Mouse (Mus musculus) ES-Bruce4 (cell line): ENCODE data around the gene Gm5662. TPM values are rescaled to one million over a fixed set of nuclear protein-coding genes. Genes with fewer than 3 reads are reported as not detected.
"Not testable (repeated sequence)": the region's sequence is repeated elsewhere in the genome, so short reads cannot be mapped to it uniquely, and the experiment has no call there.

Source experiments
- H3K27ac ChIP-seq: 2 replicates; pipeline ENCODE4 v1.5.1; 2012; ENCODE audit warnings: low read length, inconsistent platforms; ENCODE audit not compliant: insufficient read depth
- H3K27me3 ChIP-seq: 2 replicates; pipeline ENCODE4 v1.6.1; 2012; ENCODE audit warnings: mild to moderate bottlenecking, low read length, inconsistent platforms; ENCODE audit not compliant: control insufficient read depth, poor library complexity, insufficient read depth, severe bottlenecking
- H3K36me3 ChIP-seq: 2 replicates; pipeline ENCODE4 v1.6.1; 2012; ENCODE audit warnings: inconsistent platforms, mild to moderate bottlenecking, low read length, moderate library complexity; ENCODE audit not compliant: control insufficient read depth, poor library complexity, insufficient read depth, severe bottlenecking
- H3K4me1 ChIP-seq: one replicate; pipeline ENCODE4 v1.8.1; 2011; ENCODE audit warnings: low read length; ENCODE audit not compliant: control insufficient read depth, insufficient read depth
- H3K4me3 ChIP-seq: 2 replicates; pipeline ENCODE4 v1.5.1; 2011; ENCODE audit warnings: low read depth, mild to moderate bottlenecking, low read length
- H3K9ac ChIP-seq: 2 replicates; pipeline ENCODE4 v1.6.1; 2012; ENCODE audit warnings: low read depth, mild to moderate bottlenecking, inconsistent platforms; ENCODE audit not compliant: poor library complexity, severe bottlenecking
- H3K9me3 ChIP-seq: replicated peaks from 2 replicates; pipeline ENCODE4 v1.6.1; 2012; ENCODE audit warnings: mild to moderate bottlenecking, low read length, inconsistent platforms; ENCODE audit not compliant: control insufficient read depth, poor library complexity, insufficient read depth, severe bottlenecking
- CTCF ChIP-seq: IDR thresholded peaks from one replicate; pipeline ENCODE4 v1.8.1; 2011; ENCODE audit warnings: low read depth, low read length
- EP300 ChIP-seq: IDR thresholded peaks from 2 replicates; pipeline ENCODE4 v1.6.1; 2011; ENCODE audit warnings: low read depth, low read length; ENCODE audit not compliant: insufficient read depth
- POLR2A ChIP-seq: IDR thresholded peaks from one replicate; pipeline ENCODE4 v1.8.1; 2011; ENCODE audit warnings: low read length; ENCODE audit not compliant: insufficient read depth
- polyA plus RNA-seq: library from polyadenylated mRNA; stranded (reverse); fragments of >200 nt; gene quantifications from 2 replicates; pipeline ENCODE4 v1.2.4, GENCODE M21; 2011; ENCODE audit warnings: low read depth; ENCODE audit not compliant: missing spikeins, insufficient read depth, insufficient read length

Gene Gm5662
- not detected in 2 replicates for polyA plus RNA-seq

DNA sequence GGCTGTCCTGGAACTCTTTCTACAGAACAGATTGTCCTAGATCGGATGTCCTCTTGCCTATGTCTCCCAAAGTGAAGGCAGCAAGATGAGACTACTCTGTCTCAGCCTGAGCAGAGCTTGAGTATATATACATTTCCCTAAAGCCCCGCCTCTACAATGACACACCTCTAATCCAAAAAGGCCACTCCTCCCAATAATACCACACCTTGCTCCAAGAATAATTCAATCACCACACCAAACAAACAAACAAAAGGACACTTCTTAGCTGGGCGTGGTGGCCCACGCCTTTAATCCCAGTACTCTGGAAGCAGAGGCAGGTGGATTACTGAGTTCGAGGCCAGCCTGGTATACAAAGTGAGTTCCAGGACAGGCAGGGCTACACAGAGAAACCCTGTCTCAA lies at the start of gene Gm5662:
TSS of gene Gm5662 (minus strand) at position 101 of the 400 bp plus-strand sequence.
- not testable (repeated sequence) for H3K4me1 ChIP-seq, H3K36me3 ChIP-seq, H3K27ac ChIP-seq, H3K9me3 ChIP-seq, H3K27me3 ChIP-seq, H3K9ac ChIP-seq, H3K4me3 ChIP-seq

GRCm38 (mm10) chr12:88323926-88324325 lies 49.6 kb upstream of the Gm5662 start, which contains the start of gene Gm5039:
Gene Gm5039, minus strand, starts transcription at chr12:88324026.
- not testable (repeated sequence) for H3K9ac ChIP-seq, H3K36me3 ChIP-seq, H3K9me3 ChIP-seq, H3K27ac ChIP-seq, H3K4me3 ChIP-seq, H3K4me1 ChIP-seq, H3K27me3 ChIP-seq

GRCm38 (mm10) chr12:88314556-88314955 lies 40.3 kb upstream of the Gm5662 start:
- H3K27me3 ChIP-seq: no peaks in the 10 kb centered on the region
- TF ChIP-seq EP300 (no peak), POLR2A (no peak), CTCF (no peak)
- no peaks in the 10 kb centered on the region for H3K4me1 ChIP-seq
- H3K4me3 ChIP-seq: no peak overlapping the region
- H3K9me3 ChIP-seq: peaks cover 3% of the 10 kb centered on the region; the same call in 1 of the 2 replicates
- no peaks in the 10 kb centered on the region for H3K36me3 ChIP-seq
- no peak overlapping the region for H3K9ac ChIP-seq
- H3K27ac ChIP-seq: no peak overlapping the region

DNA sequence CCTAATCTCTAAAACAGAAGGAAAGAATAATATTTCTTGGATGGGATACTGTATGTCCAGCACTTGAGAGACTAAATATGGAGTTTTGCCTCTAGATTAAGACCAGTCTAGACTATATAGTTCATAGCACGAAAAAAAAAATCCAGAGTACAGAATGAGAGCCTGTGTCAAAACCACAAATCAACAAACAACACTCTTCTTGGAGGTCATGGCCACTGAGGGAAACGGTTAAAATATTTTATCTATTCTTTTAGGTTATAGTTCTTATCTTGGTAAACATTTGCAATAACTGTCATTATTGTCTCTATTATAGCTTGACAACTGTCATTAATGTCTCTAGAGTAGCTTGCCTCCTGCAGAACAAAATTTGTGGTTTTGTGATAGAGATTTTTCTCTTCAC lies 22.9 kb upstream of the Gm5662 start:
- not testable (repeated sequence) for H3K4me1 ChIP-seq, H3K9me3 ChIP-seq, H3K27me3 ChIP-seq, H3K9ac ChIP-seq, H3K36me3 ChIP-seq, H3K27ac ChIP-seq, H3K4me3 ChIP-seq

DNA sequence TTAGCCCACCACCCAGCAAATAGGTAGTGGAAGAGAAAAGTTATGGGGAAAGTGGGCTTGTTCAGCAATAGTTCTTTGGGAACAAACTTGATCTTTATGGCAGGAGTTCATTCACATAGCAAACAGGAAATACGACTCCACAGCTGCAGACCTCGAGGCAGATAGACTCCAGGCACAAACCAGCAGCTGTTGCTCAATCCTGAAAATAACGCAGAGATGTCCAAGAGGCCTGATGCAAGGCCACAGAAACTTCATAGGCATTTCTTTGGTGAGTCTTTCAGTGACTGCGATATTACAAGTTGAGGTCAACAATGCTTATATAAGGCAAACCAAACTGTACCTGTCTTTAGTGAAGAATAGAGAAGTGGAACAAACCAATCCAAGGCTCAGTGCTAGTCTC lies 18.8 kb upstream of the Gm5662 start:
- H3K9ac ChIP-seq, H3K4me3 ChIP-seq, H3K27ac ChIP-seq, H3K9me3 ChIP-seq, H3K27me3 ChIP-seq, H3K36me3 ChIP-seq, H3K4me1 ChIP-seq: not testable (repeated sequence)

DNA sequence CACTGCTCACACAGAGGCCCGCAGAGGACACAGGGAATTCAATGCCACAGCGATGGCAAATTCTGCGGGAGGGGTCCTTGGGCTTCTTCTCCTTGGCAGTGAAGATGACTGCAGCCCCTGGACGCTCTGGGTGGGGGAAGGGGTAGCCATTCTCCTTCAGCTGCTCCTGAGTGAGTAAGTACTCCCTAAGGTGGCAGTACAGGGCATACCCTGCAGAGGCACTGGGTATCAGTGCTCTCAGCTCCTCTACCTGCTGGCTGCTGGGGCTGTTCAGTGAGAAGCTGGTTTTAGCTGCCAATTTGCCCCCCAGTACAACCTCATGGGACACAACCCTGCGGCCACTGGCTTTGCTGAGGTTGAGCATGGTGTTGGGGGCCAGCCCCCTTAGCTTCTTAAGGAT lies 10.9 kb upstream of the Gm5662 start:
- H3K36me3 ChIP-seq, H3K4me3 ChIP-seq, H3K27me3 ChIP-seq, H3K27ac ChIP-seq, H3K4me1 ChIP-seq, H3K9ac ChIP-seq, H3K9me3 ChIP-seq: not testable (repeated sequence)

DNA sequence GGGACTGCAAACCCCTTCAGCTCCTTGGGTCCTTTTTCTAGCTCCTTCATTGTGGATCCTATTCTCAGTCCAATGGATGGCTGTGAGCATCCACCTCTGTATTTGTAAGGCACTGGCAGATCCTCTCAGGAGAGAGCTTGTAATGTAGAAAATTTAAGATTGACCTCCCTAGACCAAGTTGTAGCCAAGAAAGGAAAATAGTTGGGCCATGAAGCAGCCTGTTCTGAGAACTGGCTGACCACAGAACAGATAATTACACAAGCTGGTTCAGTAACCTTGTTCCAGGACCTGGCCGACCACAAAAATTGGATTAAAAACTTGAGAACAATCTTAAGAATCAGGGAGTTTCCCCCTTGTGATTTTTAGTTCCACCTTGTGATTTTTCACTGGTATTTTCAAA lies 17.1 kb downstream of the Gm5662 start:
- no peak overlapping the region for H3K9ac ChIP-seq
- H3K27me3 ChIP-seq: no peaks in the 10 kb centered on the region; the same call in none of the 2 replicates
- H3K27ac ChIP-seq: no peak overlapping the region
- no peaks in the 10 kb centered on the region for H3K4me1 ChIP-seq
- no peaks in the 10 kb centered on the region for H3K36me3 ChIP-seq
- H3K4me3 ChIP-seq: no peak overlapping the region
- TF ChIP-seq POLR2A (no peak), EP300 (no peak), CTCF (no peak)
- no peaks in the 10 kb centered on the region for H3K9me3 ChIP-seq

- not testable (repeated sequence) for H3K36me3 ChIP-seq
Measured at GRCm38 (mm10) chr12:88255917-88256316, 18.4 kb downstream of the Gm5662 start.

GRCm38 (mm10) chr12:88250000-88250399 lies 24.3 kb downstream of the Gm5662 start, which contains the start of gene Gm8332:
Gene Gm8332, minus strand, starts transcription at chr12:88250100.
- not testable (repeated sequence) for H3K4me3 ChIP-seq, H3K27me3 ChIP-seq, H3K9me3 ChIP-seq, H3K27ac ChIP-seq, H3K36me3 ChIP-seq, H3K4me1 ChIP-seq, H3K9ac ChIP-seq

More at GRCm38 (mm10) chr12:88255917-88256316, 18.4 kb downstream of the Gm5662 start:
- H3K4me1 ChIP-seq, H3K4me3 ChIP-seq, H3K9ac ChIP-seq, H3K27ac ChIP-seq, H3K27me3 ChIP-seq, H3K9me3 ChIP-seq: not testable (repeated sequence)
